Mouse (Mus musculus) frontal cortex, postnatal 14 days (tissue): Measurements from ENCODE around the gene Hoxb13.
A peak's percentile ranks its signal among the peaks of the same experiment; 100 is the strongest.

ENCODE experiments used
- DNase-seq, 2 experiments: peaks; one replicate each; pipeline ENCODE4 v3.0.0; 2022; ENCODE audit warnings: low spot score in 2 of 2

The Hoxb13 gene

DNA sequence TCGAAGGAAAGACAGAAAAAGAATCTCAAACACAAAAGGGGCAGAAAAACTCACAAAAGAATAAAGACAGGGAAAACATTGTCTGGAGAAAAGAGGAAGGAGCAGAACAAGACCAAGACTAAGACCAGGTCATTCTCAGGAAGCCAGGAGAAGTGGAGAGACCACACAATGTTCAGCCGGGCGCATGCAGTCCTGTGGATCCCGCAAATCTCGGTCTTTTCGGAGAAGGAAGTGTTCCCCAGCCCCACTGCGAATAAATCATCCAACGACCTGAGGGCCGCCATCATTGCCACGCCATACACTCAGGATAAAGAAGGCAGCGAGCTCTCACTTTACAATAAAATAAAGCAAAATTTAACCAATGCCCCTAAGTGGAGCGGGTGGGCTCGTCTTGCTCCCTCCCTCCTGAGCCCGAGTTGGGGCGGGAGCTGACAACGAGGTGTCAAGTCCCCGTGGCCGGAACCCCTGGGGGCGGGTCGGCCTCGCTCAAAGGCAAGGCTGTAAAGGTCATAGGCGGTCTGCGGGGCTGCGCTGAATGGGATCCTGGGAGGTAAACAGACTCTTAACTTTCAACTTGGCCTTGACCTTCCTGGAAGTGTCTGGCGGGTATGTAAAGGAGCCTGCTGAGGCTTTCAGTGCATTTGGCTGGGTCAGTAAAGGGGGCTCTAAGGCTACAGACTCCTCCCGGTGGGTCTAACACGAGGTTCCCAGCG lies 4.2 kb upstream of the Hoxb13 start:
- DNase-seq: no peak

DNA sequence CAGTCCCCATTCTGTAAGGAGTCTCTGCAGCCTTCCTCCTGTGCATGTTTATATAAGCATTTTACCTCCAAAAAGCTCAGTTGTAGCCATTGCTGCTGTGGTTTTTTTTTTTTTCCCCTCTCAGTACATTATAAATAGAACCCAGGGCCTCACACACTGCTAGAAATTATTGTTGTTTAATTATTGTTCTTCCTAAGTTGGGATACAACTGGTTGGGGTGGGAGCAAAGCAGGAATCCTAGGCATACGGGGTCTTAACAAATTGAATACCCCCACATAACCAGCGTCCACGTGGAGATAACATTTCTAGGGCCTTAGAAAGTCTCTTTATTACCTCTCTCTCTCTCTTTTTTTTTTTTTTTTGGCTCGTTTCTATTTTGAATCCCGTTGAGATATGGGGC lies 3.0 kb upstream of the Hoxb13 start:
- DNase-seq: no peak

DNA sequence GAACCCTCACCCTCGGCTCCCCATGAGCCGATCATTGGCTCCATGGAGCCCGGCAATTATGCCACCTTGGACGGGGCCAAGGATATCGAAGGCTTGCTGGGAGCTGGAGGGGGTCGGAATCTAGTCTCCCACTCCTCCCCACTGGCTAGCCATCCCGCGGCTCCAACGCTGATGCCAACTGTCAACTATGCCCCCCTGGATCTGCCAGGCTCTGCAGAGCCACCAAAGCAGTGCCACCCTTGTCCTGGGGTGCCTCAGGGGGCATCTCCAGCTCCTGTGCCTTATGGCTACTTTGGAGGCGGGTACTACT lies 240 bp downstream of the Hoxb13 start:
- DNase-seq: no peak

DNA sequence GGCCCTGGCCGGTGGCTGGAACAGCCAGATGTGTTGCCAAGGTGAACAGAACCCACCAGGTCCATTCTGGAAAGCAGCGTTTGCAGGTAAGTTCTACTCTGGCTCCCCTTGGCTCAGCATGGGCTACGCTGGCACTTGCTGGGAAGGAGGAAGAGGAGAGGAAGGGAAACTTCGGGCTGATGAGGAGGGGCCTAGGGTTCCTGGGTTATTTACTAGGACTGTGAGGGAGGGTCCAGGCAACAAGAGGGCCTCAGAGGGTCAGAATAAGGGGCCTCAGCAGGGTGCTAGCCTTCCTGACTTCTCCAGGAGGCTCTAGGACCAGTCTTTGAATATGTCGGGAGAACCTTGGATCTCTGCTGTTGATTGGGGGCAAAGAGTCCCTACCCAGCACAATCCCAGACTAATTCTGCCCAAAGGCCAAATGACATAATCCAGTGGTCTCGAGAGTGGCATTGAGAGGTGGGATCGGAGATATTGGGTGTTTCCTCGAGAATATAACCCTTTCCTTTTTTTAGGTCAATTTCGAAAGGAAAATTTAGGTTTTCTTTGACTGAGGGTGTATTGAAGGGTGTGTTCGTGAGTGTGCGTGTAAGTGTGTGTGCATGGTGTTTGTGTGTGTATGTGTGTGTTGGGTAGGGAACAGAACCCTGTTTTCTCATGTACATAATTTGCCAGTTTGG lies 985 bp downstream of the Hoxb13 start:
- no peak for DNase-seq

DNA sequence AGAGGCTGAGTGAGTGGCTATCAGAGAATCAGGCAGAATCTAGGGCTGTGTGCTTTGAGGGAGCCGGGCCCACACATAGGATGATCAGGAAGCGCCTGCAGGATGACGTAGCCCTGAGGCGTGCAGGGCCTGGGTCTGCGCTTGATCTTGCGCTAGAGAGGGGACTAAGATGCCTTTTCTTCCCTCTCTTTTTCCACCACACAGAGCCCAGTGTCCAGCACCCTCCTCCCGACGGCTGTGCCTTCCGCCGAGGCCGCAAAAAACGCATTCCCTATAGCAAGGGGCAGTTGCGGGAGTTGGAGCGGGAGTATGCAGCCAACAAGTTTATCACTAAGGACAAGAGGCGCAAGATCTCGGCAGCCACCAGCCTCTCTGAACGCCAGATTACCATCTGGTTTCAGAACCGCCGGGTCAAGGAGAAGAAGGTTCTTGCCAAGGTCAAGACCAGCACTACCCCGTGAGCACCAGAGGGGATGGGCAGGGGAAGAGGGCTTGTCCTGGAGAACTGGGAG lies 1.7 kb downstream of the Hoxb13 start:
- no peak for DNase-seq

DNA sequence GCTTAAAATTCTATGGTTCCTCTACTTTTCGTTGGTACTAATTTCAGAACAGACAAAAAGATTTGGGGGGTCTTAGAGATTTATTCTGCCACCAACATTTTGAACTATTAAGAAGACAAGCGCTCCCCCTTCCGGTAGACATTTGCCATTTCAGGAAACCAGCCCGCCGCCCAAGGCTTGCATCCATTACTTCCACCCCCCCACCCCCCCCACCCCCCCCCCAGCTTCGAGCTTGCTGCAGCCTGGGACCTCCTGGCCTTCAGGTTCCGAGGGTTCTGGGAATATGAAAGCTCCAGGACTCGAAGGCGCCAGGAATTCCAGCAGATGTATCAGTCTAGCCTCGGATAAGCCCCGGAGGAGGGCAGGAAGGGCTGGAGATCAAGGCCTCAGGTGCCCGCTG lies 4.5 kb downstream of the Hoxb13 start:
- no peak for DNase-seq

DNA sequence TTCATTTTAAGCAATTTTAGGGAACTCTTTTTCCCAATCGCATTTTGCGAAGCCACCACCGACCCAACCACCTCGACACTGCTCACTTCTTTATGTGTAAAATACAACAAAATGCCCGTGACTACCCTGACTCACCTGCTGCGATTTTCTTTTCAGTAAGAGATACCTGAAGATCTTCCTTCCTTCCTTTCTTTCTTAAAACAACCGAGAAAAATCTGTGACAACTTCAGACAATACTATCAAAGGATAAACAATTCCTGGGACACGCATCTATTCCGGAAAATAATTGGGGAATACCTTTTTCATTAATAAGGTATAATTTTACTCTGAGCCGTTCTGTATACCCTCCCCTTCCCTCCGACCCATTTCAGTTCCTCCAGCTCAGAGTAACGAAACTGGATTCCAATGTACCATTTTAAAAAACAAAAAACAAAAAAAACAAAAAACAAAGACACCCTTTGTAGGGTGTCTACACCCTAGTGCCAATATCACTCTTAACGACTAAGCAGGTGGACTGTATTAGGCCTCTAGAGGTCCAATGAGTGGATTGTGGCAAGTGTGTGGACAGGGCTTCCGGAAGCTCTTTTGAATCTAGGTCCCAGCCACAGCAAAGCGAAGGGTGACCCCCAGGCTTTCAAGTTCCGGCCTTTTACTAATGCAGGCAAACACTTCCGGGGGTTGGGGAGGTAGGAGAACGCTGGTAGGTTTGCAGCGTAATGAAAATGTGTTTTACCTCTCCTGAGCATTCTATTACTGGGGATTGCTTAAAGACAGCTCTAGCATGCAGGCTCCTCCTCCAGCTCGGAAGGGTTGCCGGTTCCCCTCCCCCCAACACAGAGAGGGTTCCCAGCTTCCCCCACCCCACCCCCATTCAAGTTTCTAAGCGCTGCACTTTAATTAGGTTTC lies 5.3 kb downstream of the Hoxb13 start:
- DNase-seq: no peak

DNA sequence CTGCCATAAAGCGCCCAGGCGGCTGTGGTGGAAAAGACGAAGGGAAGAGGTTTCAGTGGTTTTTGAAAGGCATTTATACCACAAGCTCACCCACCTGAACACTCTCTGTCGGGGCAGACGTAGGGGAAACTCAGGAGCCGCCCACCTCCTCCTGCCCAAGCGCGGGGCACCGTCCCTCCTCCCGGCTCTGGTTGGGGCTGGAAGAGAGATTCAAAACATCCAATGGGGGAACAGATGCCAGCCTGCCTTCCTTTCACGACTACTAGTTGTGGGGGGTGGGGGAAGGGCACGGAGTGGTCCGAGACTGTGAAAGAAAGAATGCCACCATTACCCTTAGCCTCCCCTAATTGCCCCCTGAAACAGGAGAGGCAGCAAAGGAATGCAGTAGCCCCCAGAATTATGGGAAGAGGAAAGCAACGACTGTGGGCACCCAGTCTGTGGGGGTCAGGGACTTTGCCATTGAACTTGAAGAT lies 6.1 kb downstream of the Hoxb13 start:
- no peak for DNase-seq

DNA sequence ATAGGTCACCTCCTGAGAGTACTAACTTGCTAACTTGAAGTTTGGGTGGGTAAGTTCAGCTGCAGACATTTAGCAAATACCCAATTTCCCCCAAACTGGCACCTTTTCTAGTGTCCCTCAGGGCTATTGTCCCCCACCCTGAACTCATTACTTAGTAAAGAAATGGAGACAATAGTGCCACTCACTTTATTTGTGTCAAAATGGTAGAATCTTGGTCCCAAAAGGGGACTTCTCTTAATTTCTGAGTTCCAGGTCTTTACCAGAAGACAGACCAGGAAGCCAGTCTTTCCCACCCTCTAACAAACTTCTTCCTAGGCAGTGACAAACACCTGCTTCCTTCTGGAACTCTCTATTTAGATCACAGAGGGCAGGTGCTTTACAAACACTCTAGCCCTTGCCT lies 7.6 kb downstream of the Hoxb13 start:
- DNase-seq: no peak

DNA sequence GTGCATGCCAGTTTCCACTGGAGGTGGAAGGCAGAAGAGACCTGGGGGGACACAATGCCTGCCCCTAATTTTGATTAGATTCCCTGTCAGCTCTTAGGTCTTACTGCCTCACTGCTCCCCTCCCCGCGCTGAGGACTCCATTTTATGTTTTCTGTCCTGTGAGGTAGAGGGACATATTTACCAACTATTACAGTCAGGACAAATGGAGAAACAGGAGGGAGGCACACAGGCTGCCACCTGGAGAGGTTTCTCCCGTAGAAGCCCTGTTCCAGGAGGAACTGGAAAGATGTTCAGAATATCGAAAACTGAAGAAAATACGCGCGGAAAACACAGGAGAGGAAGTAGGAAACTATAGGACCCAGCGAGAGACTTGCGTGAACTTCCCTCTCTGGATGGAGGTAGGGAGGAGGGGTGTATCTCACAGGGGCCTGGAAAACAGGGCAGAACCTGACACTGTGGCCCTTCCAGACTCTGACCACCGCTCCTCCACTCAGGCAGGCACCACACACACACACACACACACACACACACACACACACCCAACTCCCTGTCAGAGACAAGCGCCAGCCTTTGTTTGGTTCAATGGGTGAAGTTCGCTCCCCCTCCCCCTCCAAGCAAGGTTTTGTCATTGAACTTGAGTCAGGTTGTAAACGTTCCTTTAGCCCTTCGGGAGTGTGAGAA lies 8.4 kb downstream of the Hoxb13 start:
- DNase-seq: no peak

DNA sequence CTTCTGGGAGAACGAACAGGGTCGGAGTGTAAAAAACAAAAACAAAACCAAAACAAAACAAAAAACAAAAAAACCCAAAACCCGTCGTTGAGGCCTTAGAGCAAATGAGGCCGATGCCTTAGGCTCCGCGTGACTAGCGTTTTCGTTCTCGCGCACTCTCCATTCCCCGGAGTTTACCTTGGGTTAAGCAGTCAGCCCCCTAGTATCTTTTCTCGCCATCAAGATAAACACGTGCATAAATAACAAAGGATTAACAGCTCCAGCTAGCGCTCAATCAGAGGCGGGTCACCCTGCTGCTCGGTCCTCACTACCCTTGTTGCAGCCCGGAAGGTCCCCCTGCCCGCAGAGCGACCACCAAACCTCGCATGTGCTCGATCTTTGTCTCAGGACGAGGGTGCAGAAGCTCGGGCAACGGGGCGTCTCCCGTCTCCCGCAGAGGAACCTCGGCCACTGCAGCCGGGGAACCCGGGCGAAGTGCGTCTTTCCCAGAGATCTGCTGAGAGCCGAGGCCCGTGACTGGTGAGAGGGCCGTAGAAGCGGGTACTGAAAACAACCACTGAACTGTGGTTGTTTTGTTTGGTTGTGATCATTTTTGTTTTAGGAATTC lies 9.2 kb downstream of the Hoxb13 start:
- no peak for DNase-seq

DNA sequence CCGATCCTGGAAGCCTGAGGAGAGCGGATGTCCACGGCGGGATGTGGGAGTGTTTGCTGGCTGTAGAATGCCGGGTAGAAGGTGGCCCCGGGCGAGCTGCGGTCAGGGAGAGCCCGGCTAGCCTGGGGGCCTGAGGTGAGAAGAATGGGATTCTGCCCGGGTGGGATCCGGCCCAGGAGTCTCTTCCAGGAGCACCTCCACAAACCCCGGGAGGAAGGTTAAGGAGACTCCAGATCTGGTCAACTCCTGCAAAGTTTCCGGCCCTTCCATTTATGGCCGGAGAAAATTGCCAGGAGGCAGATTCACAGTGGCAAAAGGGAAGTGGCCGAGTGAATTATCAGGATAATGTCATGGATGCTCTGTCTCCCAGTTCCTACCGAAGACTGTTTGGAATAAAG lies 9.7 kb downstream of the Hoxb13 start:
- DNase-seq: no peak

DNA sequence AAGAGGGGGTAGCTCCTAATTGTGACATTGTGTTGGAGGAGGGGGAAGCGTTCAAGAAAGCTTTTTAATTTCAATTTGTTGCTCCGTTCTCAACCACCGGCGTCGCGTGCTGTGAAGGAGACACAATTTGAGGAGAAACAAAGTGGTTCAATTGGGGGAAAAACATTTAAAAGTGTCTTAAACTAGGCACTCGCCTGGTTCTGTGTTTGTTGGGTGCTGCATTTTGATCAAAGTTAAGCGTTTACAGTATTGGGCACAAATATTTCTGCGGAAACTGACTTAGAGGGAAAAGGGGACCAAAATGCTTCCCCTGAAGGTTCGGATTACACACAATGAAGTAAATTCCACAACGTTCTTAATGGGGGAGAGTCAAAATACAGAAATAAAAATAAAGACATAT lies 10.2 kb downstream of the Hoxb13 start:
- no peak for DNase-seq

DNA sequence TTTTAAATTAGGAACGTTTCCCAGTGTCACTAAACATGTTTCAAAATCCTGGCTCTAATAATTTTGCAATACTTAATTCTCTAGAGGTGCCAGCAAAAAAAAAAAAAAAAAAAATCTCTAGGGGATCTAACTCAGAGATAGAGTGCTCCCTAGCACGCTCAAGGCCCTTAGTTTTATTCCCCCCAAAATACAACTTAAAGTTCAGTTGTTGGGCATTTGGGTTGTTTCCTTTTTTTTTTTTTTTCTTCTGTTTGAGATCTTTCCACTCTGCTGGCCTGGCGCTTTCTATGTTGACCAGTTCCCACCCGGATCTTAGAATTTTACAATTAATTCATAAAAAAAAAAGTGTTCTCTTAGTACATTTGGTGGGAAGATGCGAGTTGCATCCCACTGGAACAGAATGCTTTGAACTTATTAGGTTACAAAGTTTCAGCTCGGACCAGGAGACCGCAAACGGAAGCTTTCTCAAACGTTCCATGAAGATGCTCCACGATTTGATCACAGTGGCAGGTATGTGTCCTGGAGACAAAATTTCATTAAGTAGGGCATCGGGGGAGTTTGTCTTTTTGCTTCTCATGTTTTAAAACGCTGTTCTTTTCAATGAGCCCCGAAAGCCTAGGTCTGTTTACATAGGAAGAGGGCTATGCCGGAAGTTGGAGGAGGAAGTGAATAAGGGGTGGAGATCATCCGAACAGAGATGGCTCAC lies 11.5 kb downstream of the Hoxb13 start:
- no peak for DNase-seq

DNA sequence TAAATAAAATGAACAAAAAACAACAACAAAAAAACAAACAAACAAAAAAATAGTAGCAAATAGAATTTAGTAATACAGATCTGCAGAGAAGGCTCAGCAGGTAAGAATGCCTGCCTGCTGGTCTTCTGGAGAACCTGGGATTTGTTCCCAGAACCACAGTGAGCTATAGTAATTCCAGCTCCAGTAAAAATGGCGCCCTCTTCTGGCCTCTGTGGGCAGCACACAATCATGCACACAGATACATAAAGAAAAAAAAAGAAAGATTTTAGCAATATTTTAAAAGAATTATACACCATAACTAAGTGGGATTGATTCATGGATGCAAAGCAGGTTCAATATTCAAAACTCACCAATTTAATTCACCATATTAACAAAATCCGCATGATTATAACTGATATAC lies 29.7 kb downstream of the Hoxb13 start:
- DNase-seq: no peak

DNA sequence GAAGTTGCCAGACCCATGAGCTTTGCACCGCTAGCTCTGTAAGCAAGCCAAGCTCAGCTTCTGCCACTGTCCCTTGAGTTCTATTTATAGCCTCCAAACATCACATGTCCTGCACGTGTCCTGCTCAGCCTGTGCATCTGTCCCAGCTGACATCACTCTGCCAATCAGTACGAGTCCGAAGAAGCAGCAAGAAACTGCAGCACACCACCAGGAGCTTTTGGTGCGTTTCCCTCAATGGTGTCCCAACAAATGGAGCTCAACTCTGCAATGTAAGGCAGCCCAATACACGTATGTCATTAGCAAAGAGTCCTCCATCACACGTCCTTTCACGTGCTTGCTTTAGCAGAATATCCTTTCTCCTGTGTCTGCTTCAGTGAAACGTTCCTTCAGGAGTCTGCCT lies 33.6 kb downstream of the Hoxb13 start:
- DNase-seq: no peak

DNA sequence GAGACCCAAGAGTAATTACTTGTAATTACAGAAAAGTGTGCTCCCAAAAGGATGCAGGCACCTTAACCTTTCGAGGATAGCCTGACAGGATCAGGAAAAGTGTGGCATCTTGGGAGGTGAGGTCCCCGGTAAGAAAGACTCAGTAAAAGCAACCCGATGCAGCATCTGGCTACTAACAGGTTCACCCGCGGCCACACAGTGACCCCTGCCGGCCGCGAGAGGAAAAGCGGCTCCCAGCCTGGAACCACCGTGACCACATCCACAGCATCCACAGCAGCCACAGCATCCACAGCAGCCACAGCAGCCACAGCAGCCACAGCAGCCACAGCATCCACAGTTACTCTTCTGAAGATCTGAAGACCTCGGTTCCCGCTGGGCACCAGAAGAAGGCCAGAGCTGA lies 40.8 kb downstream of the Hoxb13 start:
- peak in 1 of 2 experiments; percentile 29 for DNase-seq

DNA sequence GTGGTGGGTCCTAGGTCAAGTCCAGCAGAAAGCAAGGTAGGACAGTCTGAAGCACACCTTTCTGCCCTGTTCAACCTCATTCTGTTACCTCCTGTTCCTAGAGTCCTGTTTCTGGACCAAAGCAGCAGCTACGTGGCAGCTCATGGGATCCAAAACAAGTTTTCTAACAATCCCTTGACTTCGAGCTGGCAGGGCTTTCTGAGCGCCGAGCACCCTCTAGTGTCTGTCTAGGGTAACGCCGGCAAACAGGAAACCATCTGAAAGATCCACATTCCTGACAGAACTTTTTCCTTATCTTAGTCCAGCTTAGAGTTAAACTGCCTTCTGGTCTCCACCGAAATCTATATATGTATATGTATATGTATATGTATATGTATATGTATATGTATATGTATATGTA lies 46.1 kb downstream of the Hoxb13 start:
- DNase-seq: peak in 1 of 2 experiments; percentile 31
